Mouse (Mus musculus): ENCODE data around the gene Prkd3.
A peak's percentile ranks its signal among the peaks of the same experiment; 100 is the strongest.

Prkd3 gene

DNA sequence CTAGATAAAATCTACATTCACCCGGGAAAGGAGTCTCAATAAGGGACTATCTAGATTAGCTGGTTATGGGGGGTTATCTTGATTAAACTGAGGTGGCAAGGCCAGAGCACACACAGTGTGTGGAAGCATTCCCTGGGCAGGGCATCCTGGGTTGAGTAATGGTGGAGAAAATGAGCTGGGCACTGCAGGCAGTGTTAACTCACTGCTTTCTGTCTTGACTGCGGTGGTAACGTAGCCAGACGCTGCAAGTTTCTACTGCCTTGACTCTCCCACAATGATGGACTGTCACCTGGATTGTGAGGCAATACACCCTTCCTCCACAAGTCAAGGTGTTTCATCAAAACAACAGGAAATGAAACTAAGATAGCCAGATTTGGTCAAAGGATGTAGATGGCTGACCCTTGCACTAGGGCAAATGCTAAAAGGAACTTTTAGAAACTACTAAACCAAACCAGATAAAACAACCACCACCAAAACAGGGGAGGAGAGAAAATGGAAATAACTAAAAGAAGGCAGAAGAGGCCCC is 20.8 kb downstream of the Prkd3 start:
- no peak for DNase-seq

DNA sequence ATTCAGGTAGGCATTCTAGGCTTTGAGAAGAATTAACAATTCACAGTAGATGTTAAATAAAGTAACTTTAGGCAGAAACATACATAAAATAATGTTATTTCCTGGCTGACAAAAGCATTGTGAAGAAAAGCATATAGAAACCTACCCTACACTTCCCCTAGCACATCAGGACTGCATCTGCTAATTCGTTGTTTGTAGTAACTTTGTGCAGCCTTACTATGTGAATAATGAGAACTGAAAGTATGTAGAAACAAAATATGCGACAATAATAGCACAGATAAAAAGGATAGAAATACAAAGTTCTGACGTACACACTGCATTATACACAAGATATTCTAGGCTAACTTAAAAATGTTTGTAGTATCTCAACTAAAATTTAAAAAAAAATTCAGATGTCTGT is 21.4 kb downstream of the Prkd3 start:
- no peak for DNase-seq

GRCm38 (mm10) chr17:78998130-78998529 is 22.5 kb downstream of the Prkd3 start:
- no peak for DNase-seq

GRCm38 (mm10) chr17:78994931-78995820 is 25.4 kb downstream of the Prkd3 start:
- DNase-seq = peak; percentile 16 to 32

DNA sequence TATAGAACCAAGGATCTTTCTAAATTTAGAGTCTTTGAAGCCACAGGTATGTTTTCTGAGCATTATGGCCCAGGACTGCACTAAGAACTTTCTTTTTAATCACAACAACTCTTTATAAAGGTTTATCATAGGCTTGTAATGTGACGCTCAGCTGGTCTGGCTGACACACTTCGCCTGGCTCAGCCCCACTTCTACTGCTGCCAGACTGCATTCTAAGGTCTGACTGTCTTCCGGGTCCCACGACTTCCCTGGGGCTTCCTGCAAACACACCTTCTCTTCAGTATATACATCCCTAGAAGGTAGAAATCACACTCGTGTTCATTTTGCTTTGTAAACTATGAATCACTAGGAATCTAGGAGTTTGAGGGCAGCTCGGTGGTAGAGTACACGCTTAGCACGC is 26.2 kb downstream of the Prkd3 start:
- no peak for DNase-seq

DNA sequence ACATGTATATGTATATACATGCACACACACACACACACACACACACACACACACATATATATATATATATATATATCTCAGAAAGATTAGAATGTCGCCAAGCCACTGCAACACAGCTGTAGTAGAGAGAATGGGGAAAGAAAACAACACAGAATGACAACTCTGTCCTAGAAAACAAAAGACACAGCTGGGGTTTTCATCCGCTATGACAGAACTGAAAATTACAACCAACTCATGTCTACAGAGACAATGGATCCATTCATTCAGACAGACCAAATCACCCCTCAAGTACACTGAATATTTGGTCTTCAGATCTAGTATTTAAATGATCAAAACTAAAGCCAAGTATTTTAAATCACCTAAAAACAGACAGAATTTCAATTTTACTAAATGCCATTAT is 26.9 kb downstream of the Prkd3 start:
- no peak for DNase-seq

- no peak for DNase-seq
Measured at GRCm38 (mm10) chr17:78992303-78993027, 28.2 kb downstream of the Prkd3 start.

GRCm38 (mm10) chr17:78991549-78991948 is 29.1 kb downstream of the Prkd3 start:
- no peak for DNase-seq

DNA sequence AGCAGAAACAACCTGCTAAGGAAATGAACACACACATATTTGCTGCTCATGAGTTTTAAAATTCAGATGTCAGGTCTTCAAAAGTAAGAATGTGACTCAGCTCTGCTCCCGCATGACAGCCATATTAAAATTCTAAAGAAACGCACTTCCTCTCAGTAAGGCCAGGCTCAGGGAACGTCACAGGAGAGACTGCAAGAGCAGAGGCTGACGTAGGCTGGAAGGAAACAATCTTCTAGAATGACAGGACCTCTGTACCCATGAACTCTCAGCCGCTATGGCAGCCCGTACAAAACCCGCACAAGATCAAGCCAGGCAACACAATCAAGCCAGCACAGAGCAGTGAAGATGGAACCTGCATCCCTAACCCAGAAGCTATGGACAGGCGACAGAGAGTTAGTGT is 31.6 kb downstream of the Prkd3 start:
- DNase-seq = peak in 1 of 2 experiments; percentile 23

GRCm38 (mm10) chr17:78983736-78984135 is 36.9 kb downstream of the Prkd3 start:
- DNase-seq = peak in 1 of 2 experiments; percentile 34

GRCm38 (mm10) chr17:78983166-78983565 is 37.5 kb downstream of the Prkd3 start:
- DNase-seq = no peak

DNA sequence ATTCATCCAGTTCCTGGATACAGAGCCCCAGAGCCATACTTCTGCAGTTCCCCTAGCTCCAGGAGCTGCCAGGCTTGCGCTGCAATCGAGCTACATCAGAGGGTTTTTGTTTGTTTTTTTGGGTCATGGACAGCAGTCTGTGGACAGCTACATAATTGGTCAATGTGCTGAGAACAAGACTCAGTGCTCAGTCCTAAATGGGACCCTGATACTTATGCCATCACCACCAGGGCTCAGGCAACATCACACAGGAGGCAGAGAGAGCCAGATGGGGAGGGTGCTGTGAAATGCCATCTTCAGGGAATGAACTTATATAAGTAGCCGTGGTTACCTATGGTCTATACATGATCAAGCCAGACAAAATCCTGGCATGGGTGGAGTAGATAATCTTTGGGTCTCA is 52.1 kb downstream of the Prkd3 start:
- DNase-seq = no peak

DNA sequence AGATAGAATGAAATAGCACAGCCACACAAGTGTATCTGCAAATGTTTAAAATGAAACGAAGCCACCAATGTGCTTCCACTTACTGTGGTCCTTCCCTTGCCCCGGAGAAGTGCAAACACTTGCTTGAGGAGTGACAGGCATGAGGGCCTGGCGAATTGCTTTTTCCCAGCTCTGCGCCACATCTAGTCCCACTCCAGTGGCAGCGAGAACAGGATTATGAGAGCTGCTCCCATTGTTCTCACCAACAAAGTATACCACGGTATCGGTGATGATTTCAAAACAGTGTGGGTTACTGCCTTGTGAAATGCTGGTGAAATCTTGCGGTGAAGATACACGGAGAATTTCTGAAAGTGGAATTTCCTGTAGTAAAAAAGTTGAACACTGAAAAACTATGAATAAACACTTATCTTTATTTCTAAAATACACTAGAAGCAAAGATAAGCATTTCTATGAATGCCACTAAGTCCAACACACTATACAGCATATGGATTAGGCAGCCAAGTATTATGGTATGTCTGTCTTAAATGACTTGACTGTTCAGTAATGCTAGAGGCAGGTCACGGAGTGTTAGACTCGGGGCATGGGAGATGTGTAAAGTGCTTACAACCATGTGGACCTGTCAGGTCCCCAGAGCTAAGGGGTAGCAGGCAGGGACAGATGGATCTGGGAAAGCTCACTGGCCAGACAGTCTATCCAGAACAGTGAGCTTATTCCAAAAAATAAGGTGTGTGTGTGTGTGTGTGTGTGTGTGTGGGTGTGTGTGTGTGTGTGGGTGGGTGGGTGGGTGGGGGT is 54.3 kb downstream of the Prkd3 start:
- no peak for DNase-seq

GRCm38 (mm10) chr17:78964387-78964786 is 56.2 kb downstream of the Prkd3 start:
- no peak for DNase-seq

- no peak for DNase-seq
Measured at GRCm38 (mm10) chr17:78959473-78959872, 61.1 kb downstream of the Prkd3 start.

DNA sequence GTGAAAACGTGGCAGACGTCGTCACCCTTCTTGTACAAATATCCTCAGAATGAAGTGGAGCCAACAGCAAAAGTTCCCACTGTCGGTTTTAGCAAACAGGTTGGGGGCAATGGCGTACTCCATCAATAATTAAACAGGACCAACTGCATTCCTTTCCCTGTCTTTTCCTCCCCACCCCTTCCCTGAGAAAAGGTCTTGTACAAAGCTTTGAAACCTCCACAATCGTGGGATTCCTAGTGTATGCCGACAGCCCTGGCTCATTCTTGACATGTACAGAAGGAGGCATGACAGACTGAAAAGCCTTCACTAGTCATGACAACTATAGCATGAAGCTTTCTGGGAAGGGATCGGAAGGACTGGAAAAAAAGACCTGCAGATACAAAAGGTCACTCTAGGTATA is 67.4 kb downstream of the Prkd3 start:
- no peak for DNase-seq

- DNase-seq = no peak
Measured at GRCm38 (mm10) chr17:78952070-78952469, 68.5 kb downstream of the Prkd3 start.

DNA sequence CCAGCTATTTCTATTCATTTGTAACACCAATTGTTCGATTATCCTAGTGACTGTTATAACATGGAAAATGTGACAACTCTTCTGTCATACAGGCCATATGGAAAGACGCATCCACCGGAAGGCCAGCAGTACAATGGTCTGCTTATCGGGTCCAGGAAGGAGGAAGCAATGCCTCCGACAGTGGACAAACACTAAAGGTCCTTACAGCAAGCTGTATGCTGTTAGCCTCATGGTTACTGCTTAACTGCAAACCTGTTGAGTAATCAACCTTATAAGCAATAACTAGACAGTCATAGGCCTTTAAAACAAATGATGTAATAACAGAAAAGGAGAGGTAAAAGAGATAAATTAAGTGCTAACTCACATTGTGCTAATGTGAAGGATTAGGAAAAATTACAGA is 69.4 kb downstream of the Prkd3 start:
- no peak for DNase-seq

GRCm38 (mm10) chr17:78942579-78942978 is 78.0 kb downstream of the Prkd3 start:
- no peak for DNase-seq

DNA sequence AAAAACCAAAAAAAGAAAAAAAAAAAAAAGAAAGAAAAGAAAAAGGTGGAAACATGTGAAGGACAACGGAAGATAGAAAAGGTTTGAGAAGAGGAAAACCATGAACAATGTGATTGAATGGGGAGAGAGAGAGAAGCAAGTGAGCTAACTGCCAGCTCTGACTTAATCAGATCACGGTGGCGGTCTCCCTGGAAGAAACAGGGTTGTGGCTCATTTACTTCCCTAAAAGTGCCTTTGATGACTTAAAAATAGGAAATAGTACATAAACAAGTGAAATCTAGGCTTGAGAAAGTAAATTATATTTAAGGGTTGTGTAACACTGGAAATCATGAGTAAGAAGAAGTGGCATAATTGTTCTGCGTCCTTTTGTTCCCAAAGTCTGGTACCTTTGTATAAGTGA is 81.7 kb downstream of the Prkd3 start:
- DNase-seq = no peak

DNA sequence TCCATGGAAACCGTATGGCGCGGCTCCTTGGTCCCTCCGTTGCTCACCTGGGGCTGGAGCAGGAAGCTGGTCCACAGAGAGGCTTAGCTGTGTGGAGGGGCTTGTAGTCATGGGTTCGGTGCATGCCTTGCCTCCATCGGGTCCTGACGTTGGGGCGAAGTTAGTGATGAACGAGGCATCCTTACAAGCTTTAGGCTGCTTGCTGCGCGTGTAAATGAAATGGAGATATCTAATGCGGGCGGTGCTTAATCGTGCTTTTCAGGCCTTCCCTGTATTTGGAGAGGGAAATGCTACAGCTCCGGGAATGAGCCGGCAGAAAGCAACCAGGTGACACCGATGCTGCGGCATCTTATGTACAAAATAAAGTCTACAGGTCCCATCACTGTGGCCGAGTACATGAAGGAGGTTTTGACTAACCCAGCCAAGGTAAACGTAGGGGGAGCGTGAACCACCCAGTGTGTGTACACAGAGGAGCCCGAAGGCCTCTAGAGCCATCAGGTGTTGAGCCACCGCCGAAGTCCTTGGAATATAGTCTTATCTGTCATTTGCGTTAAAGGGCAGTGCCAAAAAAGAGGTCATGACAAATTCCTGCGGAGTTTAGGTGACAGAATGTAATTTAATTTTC is 83.3 kb downstream of the Prkd3 start:
- no peak for DNase-seq

DNA sequence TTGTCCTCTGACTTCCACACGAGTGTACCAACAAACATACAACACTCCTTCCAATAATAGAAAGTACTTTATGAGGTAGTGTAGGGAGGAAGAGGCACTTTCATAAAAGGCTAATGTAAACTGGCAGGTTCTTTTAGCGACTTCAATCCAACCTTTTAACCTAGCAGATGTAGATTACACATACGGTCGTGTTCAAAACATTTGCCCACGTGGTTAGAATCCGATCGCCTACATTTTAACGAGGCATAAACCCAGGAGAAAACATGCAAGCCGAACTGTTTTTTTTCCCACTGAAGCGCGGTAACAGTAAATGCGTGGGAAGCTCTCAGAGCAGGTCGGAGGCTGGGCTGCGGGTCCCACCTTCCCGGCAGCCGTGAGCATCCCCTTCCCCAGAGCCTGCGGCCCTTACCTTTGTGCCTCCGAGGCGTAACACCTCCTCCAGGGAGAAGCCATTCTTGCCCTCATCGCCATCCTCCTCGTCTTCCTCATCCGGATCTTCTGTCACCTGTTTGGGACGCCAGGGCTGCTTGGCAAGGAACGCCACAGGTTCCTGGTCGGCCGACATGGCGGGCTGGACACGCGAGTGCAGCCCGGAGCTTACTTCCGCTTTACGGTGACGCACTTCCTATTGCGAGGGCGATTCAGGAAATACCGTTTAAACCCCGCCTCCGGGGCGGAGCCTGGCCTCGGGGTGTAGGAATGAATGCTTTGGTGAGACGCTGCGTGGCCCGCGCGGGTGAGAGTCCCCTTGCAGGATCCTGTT is 84.0 kb downstream of the Prkd3 start, which contains the start of the genes Cebpz and Ndufaf7:
TSS of gene Cebpz (minus strand) at position 601 of the 763 bp plus-strand sequence.
TSS of gene Ndufaf7 (plus strand) at position 671 of the 763 bp plus-strand sequence.
- peak; percentile 97 to 98 for DNase-seq
